Mouse (Mus musculus) heart, embryonic 13.5 days (tissue): Measurements from ENCODE around the gene Rfx4. TPM values are rescaled to one million over a fixed set of nuclear protein-coding genes. Genes with fewer than 3 reads are reported as not detected.

Experiments
- ATAC-seq: fragments of 200-750 bp; cut with Nextera tagmentation; 2 replicates; pipeline ENCODE4 v1.8.0; 2017; ENCODE audit warnings: moderate TSS enrichment; ENCODE audit not compliant: insufficient number of reproducible peaks, low FRiP score, low TSS enrichment; ENCODE audit errors: extremely low read depth
- H3K27ac ChIP-seq: fragments of 300-500 bp; sonication (generic); replicated peaks from 2 replicates; pipeline ENCODE4 v1.5.1; 2015; ENCODE audit warnings: moderate library complexity, mild to moderate bottlenecking, inconsistent platforms
- H3K27me3 ChIP-seq: fragments of 300-500 bp; sonication (generic); replicated peaks from 2 replicates; pipeline ENCODE4 v1.6.1; 2015; ENCODE audit warnings: mild to moderate bottlenecking, inconsistent platforms
- H3K36me3 ChIP-seq: fragments of 300-500 bp; sonication (generic); 2 replicates; pipeline ENCODE4 v1.6.1; 2015; ENCODE audit warnings: mild to moderate bottlenecking, inconsistent platforms
- H3K4me1 ChIP-seq: fragments of 300-500 bp; sonication (generic); 2 replicates; pipeline ENCODE4 v1.6.1; 2015; ENCODE audit warnings: inconsistent platforms
- H3K4me2 ChIP-seq: fragments of 300-500 bp; sonication (generic); 2 replicates; pipeline ENCODE4 v1.6.1; 2015; ENCODE audit warnings: inconsistent platforms, mild to moderate bottlenecking, moderate library complexity
- H3K4me3 ChIP-seq: fragments of 300-500 bp; sonication (generic); 2 replicates; pipeline ENCODE4 v1.5.1; 2015; ENCODE audit warnings: moderate library complexity, mild to moderate bottlenecking, inconsistent platforms
- H3K9ac ChIP-seq: fragments of 300-500 bp; sonication (generic); 2 replicates; pipeline ENCODE4 v1.6.1; 2015; ENCODE audit warnings: inconsistent platforms, mild to moderate bottlenecking, moderate library complexity
- H3K9me3 ChIP-seq: fragments of 300-500 bp; sonication (generic); 2 replicates; pipeline ENCODE4 v1.6.1; 2016; ENCODE audit warnings: inconsistent platforms
- WGBS: fragments of 180-500 bp; shearing (Covaris S2); methylation state at CpG from one replicate; pipeline ENCODE4 v1.1.7; 2015; ENCODE audit warnings: mixed read lengths; 5-methylcytosine and 5-hydroxymethylcytosine counted together
- polyA plus RNA-seq: library from polyadenylated mRNA; unstranded; fragments of >200 nt; fragmentation: Nextera tagmentation; extraction: Ambion mirVana; gene quantifications from 2 replicates; pipeline ENCODE4 v1.2.1, GENCODE M21; 2015

Rfx4 gene
- polyA plus RNA-seq, 1 experiment from 2014 or later: not detected

- H3K4me2 ChIP-seq: no peak overlapping the region
- H3K4me3 ChIP-seq: no peak overlapping the region
- H3K4me1 ChIP-seq: no peaks in the 10 kb centered on the region
- H3K9me3 ChIP-seq: no peaks in the 10 kb centered on the region
- H3K9ac ChIP-seq: no peak overlapping the region
- ATAC-seq: no peak
- H3K36me3 ChIP-seq: no peaks in the 10 kb centered on the region
- 69% methylated on average over 4 of the region's 4 CpGs for WGBS
- H3K27me3 ChIP-seq: 0 out of 2 replicates have a peak, but pooled peaks cover 5% of the 10 kb centered on the region
- no peak overlapping the region for H3K27ac ChIP-seq
These were observed 29.5 kb downstream of the Rfx4 start for GRCm38 (mm10) chr10:84785339-84785738.

- ATAC-seq: no peak
- no peak overlapping the region for H3K27ac ChIP-seq
- WGBS: 79% methylated on average over 8 of the region's 8 CpGs
- no peaks in the 10 kb centered on the region for H3K4me1 ChIP-seq
- no peak overlapping the region for H3K4me3 ChIP-seq
- no peaks in the 10 kb centered on the region for H3K27me3 ChIP-seq
- H3K4me2 ChIP-seq: no peak overlapping the region
- no peaks in the 10 kb centered on the region for H3K36me3 ChIP-seq
- no peak overlapping the region for H3K9ac ChIP-seq
- no peaks in the 10 kb centered on the region for H3K9me3 ChIP-seq
These were observed 34.5 kb downstream of the Rfx4 start for GRCm38 (mm10) chr10:84790323-84790722.

GRCm38 (mm10) chr10:84791181-84791580, 35.3 kb downstream of the Rfx4 start:
- WGBS: 76% methylated on average over 3 of the region's 3 CpGs

GRCm38 (mm10) chr10:84801521-84801920, 45.7 kb downstream of the Rfx4 start:
- H3K4me3 ChIP-seq: no peak overlapping the region
- no peaks in the 10 kb centered on the region for H3K9me3 ChIP-seq
- H3K27ac ChIP-seq: no peak overlapping the region
- no peak overlapping the region for H3K9ac ChIP-seq
- no peak for ATAC-seq
- no peaks in the 10 kb centered on the region for H3K36me3 ChIP-seq
- 61% methylated on average over 6 of the region's 6 CpGs for WGBS
- H3K4me2 ChIP-seq: no peak overlapping the region
- H3K27me3 ChIP-seq: no peaks in the 10 kb centered on the region
- H3K4me1 ChIP-seq: peaks cover 8% of the 10 kb centered on the region

More at GRCm38 (mm10) chr10:84791181-84791580, 35.3 kb downstream of the Rfx4 start:
- no peak overlapping the region for H3K4me3 ChIP-seq
- H3K36me3 ChIP-seq: no peaks in the 10 kb centered on the region
- no peaks in the 10 kb centered on the region for H3K27me3 ChIP-seq
- no peak for ATAC-seq
- H3K9ac ChIP-seq: no peak overlapping the region
- H3K4me1 ChIP-seq: no peaks in the 10 kb centered on the region
- H3K27ac ChIP-seq: no peak overlapping the region
- H3K9me3 ChIP-seq: no peaks in the 10 kb centered on the region
- H3K4me2 ChIP-seq: no peak overlapping the region

- H3K4me1 ChIP-seq: peaks cover 8% of the 10 kb centered on the region
- H3K9me3 ChIP-seq: no peaks in the 10 kb centered on the region
- H3K4me2 ChIP-seq: no peak overlapping the region
- ATAC-seq: no peak
- no peak overlapping the region for H3K9ac ChIP-seq
- no peak overlapping the region for H3K4me3 ChIP-seq
- no peaks in the 10 kb centered on the region for H3K36me3 ChIP-seq
- H3K27ac ChIP-seq: no peak overlapping the region
- no peaks in the 10 kb centered on the region for H3K27me3 ChIP-seq
- 70% methylated on average over 13 of the region's 13 CpGs for WGBS
These were observed 47.5 kb downstream of the Rfx4 start for GRCm38 (mm10) chr10:84803216-84803844.

- Histone ChIP-seq H3K36me3 (no peaks in the 10 kb centered on the region), H3K9ac (no peak overlapping the region), H3K4me2 (no peak overlapping the region), H3K9me3 (no peaks in the 10 kb centered on the region), H3K4me3 (no peak overlapping the region), H3K27me3 (no peaks in the 10 kb centered on the region), H3K27ac (no peak overlapping the region), H3K4me1 (peaks cover 8% of the 10 kb centered on the region)
- 53% methylated on average over 3 of the region's 3 CpGs for WGBS
- ATAC-seq: no peak
These were observed 49.7 kb downstream of the Rfx4 start for GRCm38 (mm10) chr10:84805576-84805975.

- H3K4me1 ChIP-seq: peaks cover 8% of the 10 kb centered on the region
- no peak for ATAC-seq
- no peaks in the 10 kb centered on the region for H3K36me3 ChIP-seq
- no peaks in the 10 kb centered on the region for H3K9me3 ChIP-seq
- H3K27me3 ChIP-seq: no peaks in the 10 kb centered on the region
- no peak overlapping the region for H3K27ac ChIP-seq
- H3K4me2 ChIP-seq: no peak overlapping the region
- no peak overlapping the region for H3K4me3 ChIP-seq
- H3K9ac ChIP-seq: no peak overlapping the region
- 85% methylated on average over 9 of the region's 9 CpGs for WGBS
These were observed 51.3 kb downstream of the Rfx4 start for GRCm38 (mm10) chr10:84807206-84807605.

GRCm38 (mm10) chr10:84810030-84810849, 54.4 kb downstream of the Rfx4 start:
- H3K4me2 ChIP-seq: no peak overlapping the region

GRCm38 (mm10) chr10:84811171-84811912, 55.5 kb downstream of the Rfx4 start:
- Histone ChIP-seq H3K9ac (no peak overlapping the region), H3K36me3 (no peaks in the 10 kb centered on the region), H3K27ac (no peak overlapping the region), H3K27me3 (no peaks in the 10 kb centered on the region), H3K4me2 (no peak overlapping the region), H3K4me1 (no peaks in the 10 kb centered on the region), H3K4me3 (no peak overlapping the region), H3K9me3 (no peaks in the 10 kb centered on the region)
- ATAC-seq: no peak
- 81% methylated on average over 11 of the region's 11 CpGs for WGBS

More at GRCm38 (mm10) chr10:84810030-84810849, 54.4 kb downstream of the Rfx4 start:
- Histone ChIP-seq H3K27me3 (no peaks in the 10 kb centered on the region), H3K9me3 (no peaks in the 10 kb centered on the region), H3K9ac (no peak overlapping the region), H3K36me3 (no peaks in the 10 kb centered on the region), H3K4me1 (no peaks in the 10 kb centered on the region), H3K27ac (no peak overlapping the region), H3K4me3 (no peak overlapping the region)
- WGBS: 78% methylated on average over 8 of the region's 8 CpGs
- ATAC-seq: no peak

GRCm38 (mm10) chr10:84811913-84812295, 56.0 kb downstream of the Rfx4 start:
- WGBS: 83% methylated on average over 2 of the region's 2 CpGs
- Histone ChIP-seq H3K27ac (no peak overlapping the region), H3K9ac (no peak overlapping the region), H3K27me3 (no peaks in the 10 kb centered on the region), H3K9me3 (no peaks in the 10 kb centered on the region), H3K4me3 (no peak overlapping the region), H3K36me3 (no peaks in the 10 kb centered on the region), H3K4me1 (no peaks in the 10 kb centered on the region), H3K4me2 (no peak overlapping the region)
- no peak for ATAC-seq

- H3K4me1 ChIP-seq: no peaks in the 10 kb centered on the region
- H3K36me3 ChIP-seq: no peaks in the 10 kb centered on the region
- no peak overlapping the region for H3K27ac ChIP-seq
- no peak overlapping the region for H3K4me3 ChIP-seq
- H3K9me3 ChIP-seq: no peaks in the 10 kb centered on the region
- no peak overlapping the region for H3K4me2 ChIP-seq
- WGBS: 62% methylated on average over 4 of the region's 4 CpGs
- H3K27me3 ChIP-seq: no peaks in the 10 kb centered on the region
- no peak overlapping the region for H3K9ac ChIP-seq
- no peak for ATAC-seq
These were observed 60.0 kb downstream of the Rfx4 start for GRCm38 (mm10) chr10:84815676-84816436.
